Mouse (Mus musculus) lung, adult 2 months (tissue): Measurements from ENCODE around the gene Otp.

Experiments used
- CTCF ChIP-seq: fragments of 200-500 bp; IDR thresholded peaks from 2 replicates; pipeline ENCODE4 v1.5.1; 2011; ENCODE audit warnings: mild to moderate bottlenecking, low read length, control low read depth; ENCODE audit not compliant: insufficient read depth
- POLR2A ChIP-seq: fragments of 200-500 bp; IDR thresholded peaks from 2 replicates; pipeline ENCODE4 v1.6.1; 2011; ENCODE audit warnings: low read depth, mild to moderate bottlenecking, control low read depth, low read length, borderline replicate concordance; ENCODE audit errors: extremely low read depth

GRCm38 (mm10) chr13:94915654-94916053 is 40.3 kb downstream of the Otp start:
- TF ChIP-seq CTCF: no peak
- no peak for TF ChIP-seq POLR2A
